Mouse (Mus musculus) urinary bladder, postnatal 4 days (tissue): ENCODE results near the gene Smim4.

ENCODE experiments used
- DNase-seq, 2 experiments: peaks; one replicate each; pipeline ENCODE4 v3.0.0; 2021 to 2022; ENCODE audit warnings: low spot score in 2 of 2

Gene Smim4

GRCm38 (mm10) chr14:31138897-31139429, 10.2 kb upstream of the Smim4 start:
- DNase-seq, result no peak

DNA sequence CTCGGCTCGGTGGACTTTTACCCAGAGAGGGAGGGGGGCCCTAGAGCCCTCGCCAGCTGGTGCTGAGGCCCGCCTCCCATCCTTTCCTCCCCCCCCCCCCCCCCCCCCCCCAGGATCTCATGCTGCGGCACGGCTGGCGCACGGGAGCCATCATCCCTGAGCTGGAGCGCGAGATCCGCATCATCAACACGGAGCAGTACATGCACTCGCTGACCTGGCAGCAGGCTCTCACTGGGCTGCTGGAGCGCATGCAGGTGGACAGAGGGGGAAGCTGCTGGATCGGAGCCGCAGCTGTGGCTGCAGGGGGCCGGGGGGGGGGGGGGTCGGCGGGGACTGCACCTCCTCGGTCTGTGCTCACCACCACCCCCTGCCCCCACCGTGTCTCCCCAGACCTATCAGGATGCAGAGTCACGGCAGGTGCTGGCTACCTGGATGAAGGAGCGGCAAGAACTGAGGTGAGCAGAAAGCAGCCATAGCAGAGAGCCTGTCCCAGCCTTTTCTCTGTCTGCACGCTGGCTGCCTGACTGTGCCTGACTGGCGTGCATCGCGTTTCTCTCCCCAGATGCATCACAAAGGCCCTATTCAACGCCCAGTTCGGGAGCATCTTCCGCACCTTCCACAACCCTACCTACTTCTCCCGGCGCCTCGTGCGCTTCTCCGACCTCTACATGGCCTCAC, 9.6 kb upstream of the Smim4 start:
- DNase-seq, result peak in 1 of 2 experiments; percentile 48

DNA sequence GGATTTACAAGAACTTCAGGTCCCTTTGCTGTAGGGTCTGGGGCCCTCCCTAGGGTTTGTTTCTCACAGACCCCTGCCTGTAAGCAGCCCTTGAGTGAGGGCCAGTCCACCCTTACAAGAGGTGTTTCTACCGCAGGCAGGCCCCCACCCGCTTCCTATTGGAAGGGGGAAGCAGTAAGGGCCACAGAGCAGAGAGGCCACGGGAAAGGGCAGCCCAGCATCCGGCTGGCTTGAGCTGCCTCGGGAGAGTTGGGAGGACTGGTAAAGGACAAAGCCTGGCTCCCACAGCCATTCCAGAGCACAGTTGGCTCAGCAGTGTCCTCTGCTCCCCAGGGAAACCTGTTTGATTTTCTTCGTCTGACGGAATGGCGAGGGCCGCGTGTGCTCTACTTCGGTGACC, 9.0 kb upstream of the Smim4 start:
- DNase-seq, result peak in 1 of 2 experiments; percentile 46

DNA sequence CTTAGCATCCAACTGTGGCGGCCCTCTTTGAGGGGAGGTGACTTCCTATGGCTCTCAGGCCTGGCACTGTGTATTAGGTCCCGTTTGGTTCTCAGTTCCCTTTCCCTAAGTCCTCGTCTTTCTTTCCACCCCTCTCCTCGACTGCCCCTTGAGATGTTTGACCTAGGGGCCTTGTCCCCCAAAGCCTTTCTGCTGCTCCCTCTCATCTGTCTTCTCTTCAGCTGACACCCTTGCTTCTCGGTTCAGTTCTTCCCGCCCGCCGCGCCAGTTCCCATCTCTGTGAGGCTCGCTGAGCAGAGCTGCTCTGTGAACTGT, 8.5 kb upstream of the Smim4 start:
- DNase-seq, result peak in 1 of 2 experiments; percentile 43

- peak in 1 of 2 experiments; percentile 57 for DNase-seq
Measured at GRCm38 (mm10) chr14:31136411-31137280, 7.9 kb upstream of the Smim4 start.

DNA sequence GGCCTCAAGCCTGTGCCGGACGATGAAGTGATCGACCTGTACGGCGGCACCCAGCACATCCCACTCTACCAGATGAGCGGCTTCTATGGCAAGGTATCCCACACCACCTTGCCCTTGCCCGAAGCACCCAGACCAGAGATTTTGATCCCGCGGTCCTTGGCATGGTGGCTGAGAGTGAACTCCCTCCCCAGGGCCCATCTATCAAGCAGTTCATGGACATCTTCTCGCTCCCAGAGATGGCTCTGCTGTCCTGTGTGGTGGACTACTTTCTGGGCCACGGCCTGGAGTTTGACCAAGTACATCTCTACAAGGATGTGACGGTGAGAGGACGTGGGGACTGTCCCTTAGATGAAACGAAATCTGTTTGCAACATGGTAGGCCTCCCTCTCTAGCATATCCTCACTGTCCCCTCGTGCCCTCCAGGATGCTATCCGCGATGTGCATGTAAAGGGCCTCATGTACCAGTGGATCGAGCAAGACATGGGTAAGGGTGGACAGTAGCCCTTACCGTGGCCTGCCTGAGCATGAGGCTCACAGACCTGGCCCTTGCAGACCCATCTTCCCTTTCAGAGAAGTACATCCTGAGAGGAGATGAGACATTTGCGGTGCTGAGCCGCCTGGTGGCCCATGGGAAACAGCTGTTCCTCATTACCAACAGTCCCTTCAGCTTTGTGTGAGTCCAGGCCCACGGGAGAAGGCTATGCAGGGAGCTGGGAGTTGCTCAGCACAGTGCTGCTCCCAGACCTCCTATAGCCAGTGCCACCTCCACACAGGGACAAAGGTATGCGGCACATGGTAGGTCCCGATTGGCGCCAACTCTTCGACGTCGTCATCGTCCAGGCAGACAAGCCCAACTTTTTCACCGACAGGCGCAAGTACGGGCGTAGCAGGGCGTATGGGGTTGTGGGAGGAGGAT, 7.0 kb upstream of the Smim4 start:
- peak in 1 of 2 experiments; percentile 56 for DNase-seq

DNA sequence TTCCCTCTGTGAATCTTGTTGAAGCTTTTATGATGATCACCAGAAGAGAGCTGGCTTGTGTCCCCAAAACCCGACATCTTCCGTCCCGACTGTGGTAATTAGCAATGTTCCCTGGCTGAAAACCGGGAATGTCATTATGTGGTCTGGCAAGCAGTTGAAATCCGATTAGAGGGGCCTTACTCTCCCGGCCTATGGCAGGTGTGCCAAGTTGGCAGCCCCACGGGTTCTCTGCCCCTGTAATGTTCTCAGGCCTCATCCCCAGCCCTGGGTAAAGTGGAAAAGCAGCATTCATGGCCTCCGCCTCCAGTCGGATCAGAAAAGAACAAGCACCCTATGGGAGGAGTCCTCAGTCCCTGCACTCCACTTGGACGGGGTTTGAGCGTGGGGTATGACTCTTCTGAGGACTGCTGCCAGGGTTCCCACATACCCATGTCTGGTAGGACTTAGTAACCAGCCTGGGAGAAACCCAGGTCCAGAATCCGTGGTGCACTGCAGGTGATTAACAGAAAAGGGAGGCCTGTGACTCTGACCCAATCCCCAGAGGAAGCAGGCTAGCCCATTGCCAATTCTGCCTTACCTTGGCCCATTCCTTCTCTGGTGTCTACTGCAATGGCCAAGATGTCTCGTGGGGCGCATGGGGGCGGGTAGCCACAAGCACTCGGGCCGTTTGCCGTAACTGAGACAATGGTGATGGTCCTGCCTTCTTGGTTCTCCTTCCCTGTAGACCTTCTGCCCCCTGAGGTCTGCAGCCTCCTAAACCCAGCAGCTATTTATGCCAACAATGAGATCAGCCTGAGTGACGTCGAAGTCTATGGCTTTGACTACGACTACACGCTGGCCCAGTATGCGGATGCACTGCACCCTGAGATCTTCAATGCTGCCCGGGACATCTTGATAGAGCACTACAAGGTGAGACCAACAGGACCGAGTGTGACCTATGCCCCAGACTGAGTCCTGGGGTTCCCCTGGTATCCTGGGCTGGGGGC, 5.6 kb upstream of the Smim4 start:
- DNase-seq, result peak; percentile 28 to 57

DNA sequence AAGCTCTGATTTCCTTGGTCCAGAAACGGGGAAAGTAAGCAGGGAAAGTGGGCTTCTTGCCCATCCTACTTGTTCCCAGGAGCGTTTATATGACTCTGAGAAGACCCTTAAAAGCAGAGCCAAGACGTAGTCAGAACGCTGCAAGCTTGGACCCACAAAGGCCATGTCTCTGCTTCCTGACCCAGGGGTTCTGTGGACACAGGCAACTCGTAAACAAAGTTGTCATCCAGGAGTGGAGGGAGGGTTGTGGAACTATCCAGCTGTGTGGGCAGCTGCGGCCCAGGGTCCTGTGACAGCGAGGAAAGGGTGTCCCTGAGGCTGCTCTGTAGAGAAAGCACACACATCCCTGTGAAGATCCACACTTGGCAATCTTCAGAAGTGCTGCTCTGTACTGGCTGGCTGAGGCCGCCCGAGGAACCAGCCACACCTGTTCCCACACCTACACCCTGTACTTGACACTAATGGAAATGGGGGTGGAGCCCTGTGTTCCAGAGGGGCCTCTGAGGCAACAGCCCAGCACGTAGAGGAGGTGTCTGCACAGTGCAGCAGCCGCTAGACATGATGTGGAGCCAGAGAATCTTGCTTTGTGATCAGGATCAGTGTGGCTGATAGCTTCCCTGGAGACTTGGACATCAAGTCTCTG, 4.4 kb upstream of the Smim4 start:
- DNase-seq, result peak; percentile 19 to 57

DNA sequence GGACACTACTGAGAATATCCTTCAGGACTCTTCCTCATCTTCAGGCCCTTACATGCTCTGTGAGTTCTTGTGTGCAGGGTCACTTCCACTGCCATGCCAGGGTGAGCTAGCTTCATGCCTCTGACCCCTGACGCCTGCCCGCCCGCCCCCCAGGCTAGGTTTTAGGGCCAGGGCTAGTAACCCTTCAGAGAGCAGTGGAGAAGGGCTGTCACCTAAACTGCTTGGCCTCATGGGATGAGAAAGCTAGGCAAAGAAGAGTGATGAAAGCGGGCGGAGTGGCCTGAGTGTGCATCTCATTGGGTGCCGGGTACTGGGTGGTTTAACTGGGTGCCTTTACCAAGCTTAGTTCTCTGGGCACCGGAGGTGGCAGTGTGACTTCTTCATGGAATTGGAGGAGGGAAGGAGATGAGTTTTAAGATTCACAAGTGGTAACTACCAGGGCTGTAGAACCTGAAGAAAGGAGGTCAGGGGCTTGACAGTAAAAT, 3.8 kb upstream of the Smim4 start:
- peak; percentile 16 to 46 for DNase-seq

- DNase-seq, result peak in 1 of 2 experiments; percentile 18
Measured at GRCm38 (mm10) chr14:31132031-31132430, 3.3 kb upstream of the Smim4 start.

DNA sequence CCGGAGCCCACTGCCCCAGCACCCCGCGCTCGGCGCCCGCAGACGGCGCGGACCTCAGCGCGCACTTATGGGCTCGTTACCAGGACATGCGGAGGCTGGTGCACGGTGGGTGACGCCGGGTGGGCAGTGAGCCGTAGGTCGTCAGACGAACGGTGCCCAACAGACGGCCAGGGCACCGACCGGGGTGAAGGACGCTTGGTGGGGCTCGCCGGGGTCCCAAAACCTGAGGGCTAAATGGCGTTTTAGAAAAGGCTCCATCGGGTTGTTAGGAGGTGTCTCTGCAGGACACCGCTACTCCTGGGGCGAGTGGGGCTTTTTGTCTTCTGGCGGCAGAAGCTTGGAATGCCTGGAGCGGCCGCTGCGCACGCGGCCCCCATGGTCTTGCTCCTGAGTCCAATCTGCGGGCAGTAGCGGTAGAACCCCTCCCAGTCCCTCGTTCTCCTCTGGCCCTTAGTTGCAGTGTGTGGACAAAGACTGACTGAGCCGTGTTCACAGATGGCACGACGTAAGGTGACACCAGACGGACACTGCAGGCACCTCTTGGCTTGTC, 2.6 kb upstream of the Smim4 start:
- DNase-seq, result peak in 1 of 2 experiments; percentile 25

DNA sequence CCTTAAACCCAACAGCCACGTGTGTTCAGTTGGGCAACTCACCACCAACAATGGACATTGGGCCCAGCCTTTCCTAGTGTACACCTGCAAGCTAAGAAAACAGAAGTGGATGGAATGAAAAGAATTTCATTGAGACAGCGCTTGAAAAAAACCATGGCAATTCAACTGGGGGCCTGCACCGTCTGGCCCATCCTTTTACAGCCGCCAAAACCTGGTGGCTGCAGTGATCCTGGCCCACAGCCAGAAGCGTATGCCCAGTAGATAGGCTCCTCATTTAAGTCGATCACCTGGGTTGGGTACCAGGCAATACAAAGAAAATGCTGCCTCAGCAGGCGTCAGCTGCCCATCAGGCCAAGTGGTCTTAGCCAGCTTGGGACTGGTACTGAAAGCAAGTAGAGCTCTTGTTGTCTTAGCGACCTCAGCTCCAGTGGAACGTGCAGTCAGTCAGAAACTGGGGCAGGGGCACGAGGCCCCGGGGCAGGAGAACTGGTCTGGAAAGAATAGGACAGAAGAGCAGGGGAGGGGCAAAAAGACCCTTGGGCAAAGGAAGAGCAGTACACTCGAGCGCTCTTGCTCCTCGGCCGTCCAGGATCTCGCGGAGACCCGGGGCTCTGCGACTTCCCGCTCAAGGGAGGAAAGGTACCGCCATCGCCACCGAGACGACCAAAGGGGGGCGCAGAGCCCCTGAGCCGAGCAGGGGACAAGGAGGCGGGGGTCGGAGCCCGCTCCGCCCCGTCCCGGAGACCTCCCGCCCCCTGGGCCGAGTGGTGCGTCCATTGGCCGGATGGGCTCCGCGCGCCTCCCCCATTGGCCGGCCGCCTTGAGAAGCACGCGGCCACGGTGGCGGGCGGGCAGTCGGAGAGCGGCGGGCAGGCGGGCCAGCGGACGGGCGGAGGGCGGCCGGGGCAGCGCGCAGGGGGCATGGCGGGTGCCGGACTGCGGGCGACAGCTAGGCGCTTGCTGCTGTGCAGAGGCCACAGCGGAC, 1.8 kb upstream of the Smim4 start, which contains the start of gene Nt5dc2:
Nt5dc2 (plus strand) TSS at position 818 of the 985 bp plus-strand sequence.
- peak; percentile 87 to 90 for DNase-seq

- no peak for DNase-seq
Measured at GRCm38 (mm10) chr14:31129326-31130235, 825 bp upstream of the Smim4 start.

GRCm38 (mm10) chr14:31128101-31128825, 493 bp downstream of the Smim4 start:
- peak in 1 of 2 experiments; percentile 32 for DNase-seq

- no peak for DNase-seq
Measured at GRCm38 (mm10) chr14:31126826-31127225, 1.9 kb downstream of the Smim4 start.
